Mouse (Mus musculus) CD4-positive helper T cell, adult 2 months (primary cell): ENCODE measurements around the gene Rcc2.

Experiments
- DNase-seq: peaks from one replicate; pipeline ENCODE4 v3.0.0-alpha.2; 2012; ENCODE audit warnings: low read depth, missing footprints, low spot score

The Rcc2 gene

GRCm38 (mm10) chr4:140700269-140701018, at the start of gene Rcc2:
Gene Rcc2, plus strand, starts transcription at chr4:140700541.
- no peak for DNase-seq

GRCm38 (mm10) chr4:140653835-140654583, 46.3 kb upstream of the Rcc2 start:
- DNase-seq: no peak

DNA sequence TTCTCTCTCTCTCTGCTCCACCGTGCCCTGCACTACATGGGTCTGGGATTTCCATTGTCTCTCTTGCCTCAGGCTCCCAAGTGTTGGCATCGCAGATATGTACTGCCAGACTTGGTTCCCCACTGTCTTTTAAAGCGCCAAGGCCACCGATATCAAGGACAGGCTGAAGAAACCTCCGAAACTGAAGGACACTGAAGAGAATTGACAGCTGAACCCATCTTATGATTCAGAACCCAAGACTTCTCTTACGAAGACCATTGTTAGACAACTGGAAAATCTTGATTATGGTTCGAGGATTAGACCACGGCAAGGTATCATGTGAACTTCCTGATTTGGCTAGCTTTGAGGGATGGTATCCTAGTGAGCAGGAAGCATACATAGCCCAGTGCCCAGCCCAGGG, 45.5 kb upstream of the Rcc2 start:
- DNase-seq: no peak

GRCm38 (mm10) chr4:140656529-140656928, 43.8 kb upstream of the Rcc2 start:
- DNase-seq: no peak

GRCm38 (mm10) chr4:140657681-140658575, 42.4 kb upstream of the Rcc2 start:
- no peak for DNase-seq

DNA sequence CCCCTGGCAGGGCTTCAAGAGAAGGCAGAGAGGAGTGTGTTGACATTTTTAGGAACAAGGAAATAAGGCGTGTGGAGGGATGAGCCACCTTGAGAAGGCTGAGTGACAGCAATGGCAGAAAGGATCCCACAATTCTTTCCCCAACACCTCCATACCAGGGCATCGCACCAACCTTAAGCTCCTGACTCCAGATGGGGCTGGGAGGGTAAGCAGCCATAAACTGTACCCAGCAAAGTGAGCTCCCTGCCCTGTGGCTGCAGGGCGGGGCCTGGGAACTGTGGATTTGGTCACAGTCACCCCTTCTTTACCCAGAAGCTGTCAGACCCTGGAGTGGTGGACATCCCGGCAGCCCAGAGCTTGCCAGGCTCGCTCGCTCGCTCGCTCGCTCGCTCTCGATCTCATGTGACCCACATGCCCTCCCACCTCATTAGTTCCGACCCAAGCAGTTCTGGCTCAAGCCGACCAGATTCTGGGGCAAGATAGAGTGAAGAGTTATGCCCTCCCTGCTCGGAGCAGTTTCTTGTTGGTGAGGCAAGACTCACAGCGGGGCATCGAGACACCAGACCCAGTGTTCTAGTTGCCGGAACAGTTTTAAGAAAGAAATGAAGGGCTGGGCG, 38.8 kb upstream of the Rcc2 start:
- no peak for DNase-seq

- no peak for DNase-seq
Observed at GRCm38 (mm10) chr4:140662453-140662852, 37.9 kb upstream of the Rcc2 start.

DNA sequence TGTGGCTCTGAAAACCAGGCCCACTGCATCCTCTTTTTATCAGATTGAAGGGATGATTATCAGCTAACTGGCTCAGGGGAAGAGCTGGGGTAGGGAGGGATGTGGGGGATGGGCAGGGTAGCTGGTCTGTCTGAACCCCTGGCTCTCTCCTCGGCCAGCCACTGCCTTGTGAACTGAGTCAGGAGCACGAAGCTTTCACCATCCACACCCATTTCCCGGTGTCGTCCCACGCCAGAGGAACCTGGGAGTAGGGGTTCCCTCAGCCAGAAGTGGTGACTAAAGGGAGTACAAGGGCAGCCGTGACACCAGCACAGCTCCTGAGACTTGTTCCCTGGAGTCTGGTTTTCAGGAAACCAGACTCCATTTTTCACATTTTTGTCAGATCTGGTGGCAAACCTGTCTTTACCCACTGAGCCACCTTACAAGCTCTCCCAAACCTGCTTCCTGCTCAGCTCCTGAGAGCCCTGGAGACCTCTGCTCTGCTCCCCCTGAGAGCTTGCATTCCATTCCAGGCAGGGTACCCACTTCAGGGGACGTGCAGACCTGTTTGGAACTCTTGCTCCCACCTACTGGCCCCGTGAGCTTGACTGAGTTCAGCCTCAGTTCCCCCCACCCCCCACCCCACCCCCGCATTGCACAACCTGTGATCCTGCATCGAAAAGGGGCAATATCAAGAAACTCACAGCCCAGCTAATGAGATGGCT, 37.3 kb upstream of the Rcc2 start:
- no peak for DNase-seq

DNA sequence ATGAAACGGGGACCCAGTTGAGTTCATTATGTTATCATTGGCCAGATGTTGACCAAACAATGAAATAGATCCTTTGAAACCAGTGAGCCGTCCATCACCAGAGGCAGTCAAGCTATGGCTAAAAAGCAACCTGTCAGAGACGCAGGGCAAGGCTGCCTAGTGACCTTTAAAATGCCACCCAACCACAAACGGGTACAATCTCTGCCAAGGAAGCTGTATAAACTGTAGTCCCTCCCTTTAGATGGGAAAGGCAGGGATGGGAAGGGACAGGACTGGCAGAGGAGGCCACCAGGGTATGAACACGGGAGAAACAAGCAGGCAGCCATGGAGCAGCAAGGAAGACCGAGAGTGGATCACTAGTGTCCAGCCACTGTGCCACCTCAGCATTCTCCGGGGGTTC, 35.3 kb upstream of the Rcc2 start:
- DNase-seq: no peak

- DNase-seq: no peak
Observed at GRCm38 (mm10) chr4:140665760-140666159, 34.6 kb upstream of the Rcc2 start, which contains the start of gene Arhgef10l. Gene Arhgef10l, minus strand, starts transcription at chr4:140666012.

GRCm38 (mm10) chr4:140667802-140668201, 32.5 kb upstream of the Rcc2 start:
- no peak for DNase-seq

GRCm38 (mm10) chr4:140673527-140674264, 26.6 kb upstream of the Rcc2 start:
- no peak for DNase-seq

- DNase-seq: peak; percentile 75
Observed at GRCm38 (mm10) chr4:140674345-140674926, 25.9 kb upstream of the Rcc2 start.

- peak; percentile 52 for DNase-seq
Observed at GRCm38 (mm10) chr4:140679038-140679437, 21.3 kb upstream of the Rcc2 start.

- DNase-seq: peak; percentile 67
Observed at GRCm38 (mm10) chr4:140679723-140680380, 20.5 kb upstream of the Rcc2 start.

- no peak for DNase-seq
Observed at GRCm38 (mm10) chr4:140680731-140681397, 19.5 kb upstream of the Rcc2 start.

DNA sequence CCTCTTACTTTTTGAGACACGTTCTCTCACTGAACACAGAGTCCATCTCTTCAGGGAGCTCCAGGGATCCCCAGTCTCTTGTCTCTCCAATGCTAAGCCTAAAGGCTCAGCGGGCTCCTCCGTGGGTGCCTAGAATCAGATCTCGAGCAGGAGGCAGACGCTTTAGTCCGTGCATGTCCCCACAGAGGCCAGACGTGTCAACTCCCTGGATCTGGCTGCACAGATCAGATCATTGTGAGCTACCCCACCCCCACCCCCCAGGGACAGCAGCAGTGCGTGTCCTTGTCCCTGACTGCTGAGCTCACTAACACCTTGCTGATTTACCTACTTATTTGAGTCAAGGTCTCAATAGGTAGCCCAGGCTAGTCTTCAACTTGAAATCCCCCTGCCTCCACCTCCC, 16.7 kb upstream of the Rcc2 start:
- DNase-seq: no peak

- no peak for DNase-seq
Observed at GRCm38 (mm10) chr4:140684141-140684871, 16.0 kb upstream of the Rcc2 start.
